Mouse (Mus musculus): ENCODE measurements around the gene Adam15. TPM values are rescaled to one million over a fixed set of nuclear protein-coding genes. Genes with fewer than 3 reads are reported as not detected.

Adam15 gene
- polyA plus RNA-seq, 1 experiment from 2014 or later: 44.0 TPM

DNA sequence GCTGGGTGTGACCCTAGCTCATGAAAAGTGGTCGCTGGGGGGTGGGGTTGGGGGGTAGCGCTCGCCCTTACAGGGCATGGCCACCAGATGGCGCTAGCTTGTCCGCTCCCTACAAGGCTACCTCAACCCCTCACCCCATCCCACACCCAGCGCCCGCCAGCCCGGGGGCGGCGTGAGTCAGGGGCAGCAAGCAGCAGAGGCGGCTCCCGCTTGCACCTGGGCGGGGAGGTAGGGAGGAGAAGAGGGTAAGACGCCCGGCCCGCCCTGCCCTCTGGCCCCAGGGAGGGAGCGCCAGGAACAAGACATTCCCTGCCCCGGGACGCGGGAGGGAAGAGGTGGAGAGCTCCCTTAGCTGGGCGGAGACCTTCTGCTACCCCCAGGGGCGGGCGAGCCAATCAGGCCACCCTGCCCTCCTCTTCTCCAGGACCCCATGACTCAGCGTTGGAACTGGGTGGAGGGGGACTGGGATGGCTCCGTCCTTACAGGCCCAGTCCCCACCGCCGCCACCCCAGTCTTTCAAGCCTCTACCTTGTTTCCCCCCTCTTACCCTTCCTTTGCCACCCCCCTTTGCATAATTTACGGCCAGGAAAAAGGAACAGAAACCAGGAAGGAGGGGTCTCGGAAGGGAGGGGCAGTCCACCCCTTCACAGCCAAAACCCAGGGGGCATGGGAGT, 28.7 kb upstream of the Adam15 start:
- Histone ChIP-seq H3K4me1 (replicated peaks; ENCODE audit: control insufficient read depth, insufficient read depth, low read length) (peaks cover 14% of the 10 kb centered on the region), H3K36me3 (replicated peaks; ENCODE audit: control insufficient read depth, insufficient read depth) (no peaks in the 10 kb centered on the region), H3K9ac (peak overlapping the region; percentile 78), H3K4me3 (replicated peaks; ENCODE audit: low read length) (peak overlapping the region; percentile 51), H3K9me3 (ENCODE audit: control insufficient read depth, low read length) (no peaks in the 10 kb centered on the region), H3K27ac (0 out of 2 replicates have a peak overlapping the region, but pooled peaks have one; percentile 14), H3K4me2 (replicated peaks) (peak overlapping the region; percentile 85), H3K27me3 (ENCODE audit: control insufficient read depth, insufficient read depth, low read length) (no peaks in the 10 kb centered on the region)
- DNase-seq (ENCODE audit: low spot score) (peak; percentile 79), ATAC-seq (ENCODE audit: low FRiP score) (peak; percentile 90)
- WGBS: 1% methylated on average over 26 of the region's 29 CpGs

DNA sequence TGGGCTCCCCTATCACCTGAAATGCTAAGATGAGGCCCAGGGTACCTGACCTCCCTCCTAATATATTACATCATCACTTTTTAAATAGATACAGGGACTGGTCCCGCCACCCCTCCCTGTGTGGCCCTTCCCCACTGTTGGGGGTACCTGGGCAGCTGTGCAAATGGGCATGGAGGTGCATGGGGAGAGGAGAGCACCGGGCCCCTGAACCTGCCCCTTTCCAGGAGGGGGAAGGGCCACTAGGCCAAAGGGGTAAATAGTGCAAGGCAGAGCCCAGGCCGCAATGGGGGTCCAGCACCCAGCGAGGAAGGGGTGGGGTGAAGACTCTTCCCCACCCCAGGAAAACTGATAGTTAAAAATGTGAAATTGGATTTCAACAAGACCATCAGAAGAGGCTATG, 28.0 kb upstream of the Adam15 start:
- Histone ChIP-seq H3K4me1 (replicated peaks; ENCODE audit: control insufficient read depth, insufficient read depth, low read length) (peaks cover 14% of the 10 kb centered on the region), H3K9me3 (ENCODE audit: control insufficient read depth, low read length) (no peaks in the 10 kb centered on the region), H3K27ac (no peak overlapping the region), H3K4me3 (replicated peaks; ENCODE audit: low read length) (peak overlapping the region; percentile 51; the same call in 1 of the 2 replicates), H3K9ac (peak overlapping the region; percentile 78), H3K36me3 (replicated peaks; ENCODE audit: control insufficient read depth, insufficient read depth) (no peaks in the 10 kb centered on the region), H3K4me2 (replicated peaks) (peak overlapping the region; percentile 85), H3K27me3 (ENCODE audit: control insufficient read depth, insufficient read depth, low read length) (no peaks in the 10 kb centered on the region)
- ATAC-seq (ENCODE audit: low FRiP score) (no peak; the same call in 1 of the 2 replicates), DNase-seq (ENCODE audit: low spot score) (no peak)
- WGBS: 76% methylated on average over 4 of the region's 4 CpGs

DNA sequence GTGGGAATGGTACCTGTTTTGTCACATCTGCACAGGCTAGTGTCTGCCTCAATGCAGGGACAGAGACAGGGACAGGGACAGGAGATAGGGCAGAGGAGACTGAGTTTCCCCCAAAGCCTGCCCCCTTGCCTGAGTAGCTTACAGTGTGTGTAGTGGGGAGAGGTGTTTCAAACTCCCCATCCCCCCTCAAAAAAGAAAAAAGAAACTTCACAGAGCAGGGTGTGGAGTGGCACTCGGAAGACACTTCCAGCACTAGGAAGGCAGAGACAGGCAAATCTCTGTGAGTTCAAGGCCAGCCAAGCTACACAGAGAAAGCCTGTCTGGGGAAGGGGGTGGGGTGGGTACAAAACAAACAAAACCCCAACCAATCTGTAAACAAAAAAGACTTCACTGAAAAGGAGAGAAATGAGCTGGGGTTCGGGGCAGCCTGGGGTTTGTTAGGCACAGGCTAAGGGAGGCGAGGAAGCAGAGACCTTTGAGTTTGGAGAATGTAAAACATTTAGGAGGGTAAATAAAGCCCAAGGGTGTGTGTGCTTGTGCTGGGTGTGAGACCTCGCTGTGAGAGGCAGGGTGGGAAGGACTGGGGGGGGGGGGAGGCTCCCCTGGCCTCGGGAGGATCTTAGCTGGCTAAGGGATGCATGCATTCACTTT, 23.9 kb upstream of the Adam15 start:
- no peaks in the 10 kb centered on the region for H3K9me3 ChIP-seq (ENCODE audit: control insufficient read depth, low read length)
- no peak overlapping the region for H3K27ac ChIP-seq
- ATAC-seq (ENCODE audit: low FRiP score) (no peak), DNase-seq (ENCODE audit: low spot score) (no peak)
- no peaks in the 10 kb centered on the region for H3K27me3 ChIP-seq (ENCODE audit: control insufficient read depth, insufficient read depth, low read length)
- no peak overlapping the region for H3K4me3 ChIP-seq (replicated peaks; ENCODE audit: low read length)
- no peaks in the 10 kb centered on the region for H3K36me3 ChIP-seq (replicated peaks; ENCODE audit: control insufficient read depth, insufficient read depth)
- no peak overlapping the region for H3K9ac ChIP-seq
- H3K4me2 ChIP-seq (replicated peaks): no peak overlapping the region
- 43% methylated on average over 5 of the region's 5 CpGs for WGBS
- H3K4me1 ChIP-seq (replicated peaks; ENCODE audit: control insufficient read depth, insufficient read depth, low read length): peaks cover 8% of the 10 kb centered on the region

GRCm38 (mm10) chr3:89367338-89367737, 17.5 kb upstream of the Adam15 start:
- no peak for ATAC-seq (ENCODE audit: low FRiP score)
- WGBS: 69% methylated on average over 11 of the region's 11 CpGs

GRCm38 (mm10) chr3:89365486-89366414, 16.0 kb upstream of the Adam15 start:
- no peak overlapping the region for H3K9ac ChIP-seq
- no peaks in the 10 kb centered on the region for H3K27me3 ChIP-seq (ENCODE audit: control insufficient read depth, insufficient read depth, low read length)
- H3K36me3 ChIP-seq (replicated peaks; ENCODE audit: control insufficient read depth, insufficient read depth): no peaks in the 10 kb centered on the region
- H3K27ac ChIP-seq: no peak overlapping the region
- H3K4me2 ChIP-seq (replicated peaks): no peak overlapping the region
- ATAC-seq (ENCODE audit: low FRiP score): no peak
- WGBS: 75% methylated on average over 20 of the region's 20 CpGs
- no peaks in the 10 kb centered on the region for H3K9me3 ChIP-seq (ENCODE audit: control insufficient read depth, low read length)
- H3K4me3 ChIP-seq (replicated peaks; ENCODE audit: low read length): no peak overlapping the region
- no peak for DNase-seq (ENCODE audit: low spot score)
- H3K4me1 ChIP-seq (replicated peaks; ENCODE audit: control insufficient read depth, insufficient read depth, low read length): no peaks in the 10 kb centered on the region

More at GRCm38 (mm10) chr3:89367338-89367737, 17.5 kb upstream of the Adam15 start:
- H3K4me1 ChIP-seq (replicated peaks; ENCODE audit: control insufficient read depth, insufficient read depth, low read length): no peaks in the 10 kb centered on the region
- DNase-seq (ENCODE audit: low spot score): no peak
- H3K27ac ChIP-seq: no peak overlapping the region
- H3K27me3 ChIP-seq (ENCODE audit: control insufficient read depth, insufficient read depth, low read length): no peaks in the 10 kb centered on the region
- H3K36me3 ChIP-seq (replicated peaks; ENCODE audit: control insufficient read depth, insufficient read depth): no peaks in the 10 kb centered on the region
- H3K4me2 ChIP-seq (replicated peaks): no peak overlapping the region
- H3K9me3 ChIP-seq (ENCODE audit: control insufficient read depth, low read length): no peaks in the 10 kb centered on the region
- H3K9ac ChIP-seq: no peak overlapping the region
- no peak overlapping the region for H3K4me3 ChIP-seq (replicated peaks; ENCODE audit: low read length)

- no peak within 1 kb of the TSS for H3K4me3 ChIP-seq (replicated peaks; ENCODE audit: low read length)
- DNase-seq (ENCODE audit: low spot score) (no peak), ATAC-seq (ENCODE audit: low FRiP score) (no peak)
- no peak within 1 kb of the TSS for H3K9ac ChIP-seq
- H3K27me3 ChIP-seq (ENCODE audit: control insufficient read depth, insufficient read depth, low read length): no peaks in the 10 kb centered on the region
- H3K4me2 ChIP-seq (replicated peaks): no peak within 1 kb of the TSS
- no peaks in the 10 kb centered on the region for H3K4me1 ChIP-seq (replicated peaks; ENCODE audit: control insufficient read depth, insufficient read depth, low read length)
- no peaks in the 10 kb centered on the region for H3K9me3 ChIP-seq (ENCODE audit: control insufficient read depth, low read length)
- H3K27ac ChIP-seq: no peak within 1 kb of the TSS
- WGBS: 82% methylated on average over 11 of the region's 11 CpGs
- H3K36me3 ChIP-seq (replicated peaks; ENCODE audit: control insufficient read depth, insufficient read depth): no peaks in the 10 kb centered on the region
These were observed 15.3 kb upstream of the Adam15 start, which contains the start of gene Dcst1 for GRCm38 (mm10) chr3:89365153-89365485. Gene Dcst1, minus strand, starts transcription at chr3:89365253.

GRCm38 (mm10) chr3:89364631-89365030, 14.8 kb upstream of the Adam15 start:
- Histone ChIP-seq H3K27me3 (ENCODE audit: control insufficient read depth, insufficient read depth, low read length) (no peaks in the 10 kb centered on the region), H3K9me3 (ENCODE audit: control insufficient read depth, low read length) (no peaks in the 10 kb centered on the region), H3K36me3 (replicated peaks; ENCODE audit: control insufficient read depth, insufficient read depth) (no peaks in the 10 kb centered on the region), H3K27ac (no peak overlapping the region), H3K4me3 (replicated peaks; ENCODE audit: low read length) (no peak overlapping the region), H3K9ac (no peak overlapping the region), H3K4me1 (replicated peaks; ENCODE audit: control insufficient read depth, insufficient read depth, low read length) (no peaks in the 10 kb centered on the region), H3K4me2 (replicated peaks) (no peak overlapping the region)
- 50% methylated on average over 8 of the region's 8 CpGs for WGBS
- no peak for DNase-seq (ENCODE audit: low spot score)
- no peak for ATAC-seq (ENCODE audit: low FRiP score)

- 88% methylated on average over 7 of the region's 7 CpGs for WGBS
- Histone ChIP-seq H3K4me3 (replicated peaks; ENCODE audit: low read length) (no peak within 1 kb of the TSS), H3K9me3 (ENCODE audit: control insufficient read depth, low read length) (no peaks in the 10 kb centered on the region), H3K4me1 (replicated peaks; ENCODE audit: control insufficient read depth, insufficient read depth, low read length) (no peaks in the 10 kb centered on the region), H3K4me2 (replicated peaks) (no peak within 1 kb of the TSS), H3K27ac (no peak within 1 kb of the TSS), H3K36me3 (replicated peaks; ENCODE audit: control insufficient read depth, insufficient read depth) (no peaks in the 10 kb centered on the region), H3K9ac (no peak within 1 kb of the TSS), H3K27me3 (ENCODE audit: control insufficient read depth, insufficient read depth, low read length) (no peaks in the 10 kb centered on the region)
- DNase-seq (ENCODE audit: low spot score) (no peak), ATAC-seq (ENCODE audit: low FRiP score) (no peak)
These were observed 11.9 kb upstream of the Adam15 start, which contains the start of gene Dcst2 for GRCm38 (mm10) chr3:89361675-89362074. Gene Dcst2, plus strand, starts transcription at chr3:89361975.

GRCm38 (mm10) chr3:89360237-89360636, 10.4 kb upstream of the Adam15 start:
- ATAC-seq (ENCODE audit: low FRiP score): no peak
- 84% methylated on average over 3 of the region's 3 CpGs for WGBS
- H3K9me3 ChIP-seq (ENCODE audit: control insufficient read depth, low read length): no peaks in the 10 kb centered on the region
- DNase-seq (ENCODE audit: low spot score): no peak
- H3K36me3 ChIP-seq (replicated peaks; ENCODE audit: control insufficient read depth, insufficient read depth): no peaks in the 10 kb centered on the region
- H3K4me1 ChIP-seq (replicated peaks; ENCODE audit: control insufficient read depth, insufficient read depth, low read length): no peaks in the 10 kb centered on the region
- H3K9ac ChIP-seq: no peak overlapping the region
- H3K4me3 ChIP-seq (replicated peaks; ENCODE audit: low read length): no peak overlapping the region
- no peak overlapping the region for H3K27ac ChIP-seq
- no peak overlapping the region for H3K4me2 ChIP-seq (replicated peaks)
- no peaks in the 10 kb centered on the region for H3K27me3 ChIP-seq (ENCODE audit: control insufficient read depth, insufficient read depth, low read length)

All from hindbrain, embryonic 14.5 days (tissue).